Mouse (Mus musculus) forebrain, embryonic 12.5 days (tissue): Measurements from ENCODE around the gene Tma16. TPM values are rescaled to one million over a fixed set of nuclear protein-coding genes. Genes with fewer than 3 reads are reported as not detected.

Experiments
- ATAC-seq: fragments of 200-750 bp; cut with Nextera tagmentation; 2 replicates; pipeline ENCODE4 v1.8.0; 2017; ENCODE audit warnings: moderate TSS enrichment; ENCODE audit not compliant: low FRiP score
- H3K27ac ChIP-seq: fragments of 300-500 bp; sonication (generic); 2 replicates; pipeline ENCODE4 v1.5.1; 2016; ENCODE audit warnings: mild to moderate bottlenecking
- H3K27me3 ChIP-seq: fragments of 300-500 bp; sonication (generic); 2 replicates; pipeline ENCODE4 v1.6.1; 2016; ENCODE audit warnings: mild to moderate bottlenecking
- H3K36me3 ChIP-seq: fragments of 300-500 bp; sonication (generic); replicated peaks from 2 replicates; pipeline ENCODE4 v1.6.1; 2016; ENCODE audit warnings: mild to moderate bottlenecking
- H3K4me1 ChIP-seq: fragments of 300-500 bp; sonication (generic); 2 replicates; pipeline ENCODE4 v1.6.1; 2016
- H3K4me2 ChIP-seq: fragments of 300-500 bp; sonication (generic); 2 replicates; pipeline ENCODE4 v1.6.1; 2016; ENCODE audit warnings: mild to moderate bottlenecking, moderate library complexity
- H3K4me3 ChIP-seq: fragments of 300-500 bp; sonication (generic); replicated peaks from 2 replicates; pipeline ENCODE4 v1.5.1; 2016; ENCODE audit warnings: mild to moderate bottlenecking
- H3K9ac ChIP-seq: fragments of 300-500 bp; sonication (generic); 2 replicates; pipeline ENCODE4 v1.6.1; 2016; ENCODE audit warnings: mild to moderate bottlenecking
- H3K9me3 ChIP-seq: fragments of 300-500 bp; sonication (generic); 2 replicates; pipeline ENCODE4 v1.6.1; 2016
- WGBS: fragments of 180-500 bp; shearing (Covaris S2); methylation state at CpG from one replicate; pipeline ENCODE4 v1.1.7; 2016; 5-methylcytosine and 5-hydroxymethylcytosine counted together
- polyA plus RNA-seq: library from polyadenylated mRNA; unstranded; fragments of >200 nt; fragmentation: Nextera tagmentation; extraction: Ambion mirVana; gene quantifications from 2 replicates; pipeline ENCODE4 v1.2.1, GENCODE M21; 2016

The Tma16 gene
- polyA plus RNA-seq = 14.3 and 15.5 TPM in 2 replicates

DNA sequence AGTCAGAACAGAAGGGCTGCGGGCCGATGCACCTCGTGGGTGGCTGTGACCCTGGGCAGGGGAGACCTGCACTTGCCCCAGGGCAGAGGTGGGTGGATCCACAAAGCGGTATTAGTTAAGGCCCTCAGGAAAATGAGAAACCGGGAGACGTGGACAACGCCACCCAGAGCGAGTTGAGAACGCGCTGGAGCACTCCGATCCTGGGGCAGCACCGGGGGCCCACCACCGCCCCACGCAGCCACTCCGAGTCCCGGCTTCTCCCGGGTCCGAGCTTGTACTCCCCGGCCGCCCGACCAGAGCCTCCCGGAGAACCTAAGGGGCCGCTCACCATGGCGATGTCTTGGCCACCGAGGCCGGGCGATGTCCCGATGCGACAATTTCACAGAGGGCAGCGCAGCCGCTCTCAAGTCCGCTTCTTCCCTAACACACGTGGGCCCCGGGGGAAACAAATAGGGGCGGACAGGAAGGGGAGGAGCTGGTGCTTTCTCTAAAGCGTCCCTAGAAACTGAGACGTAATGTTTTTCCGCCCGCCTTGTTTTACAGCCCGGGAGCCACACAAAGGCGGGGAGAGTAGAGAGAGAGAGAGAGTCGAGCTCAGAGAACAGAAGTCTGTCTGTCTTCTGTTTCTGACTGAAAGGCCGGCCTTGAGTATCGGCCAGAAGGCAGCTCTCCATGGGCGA is at the start of gene Tma16:
Gene Tma16 (minus strand): TSS at position 447 of the 680 bp plus-strand sequence.
- H3K4me1 ChIP-seq = peaks cover 4% of the 10 kb centered on the region; the same call in 1 of the 2 replicates
- H3K27me3 ChIP-seq = no peaks in the 10 kb centered on the region
- peaks cover 18% of the 10 kb centered on the region for H3K36me3 ChIP-seq
- ATAC-seq = peak; percentile 96
- H3K27ac ChIP-seq = peak within 1 kb of the TSS; percentile 77
- peak within 1 kb of the TSS; percentile 77 for H3K9ac ChIP-seq
- WGBS = under 1% methylated on average over 45 of the region's 45 CpGs
- peak within 1 kb of the TSS; percentile 71 for H3K4me2 ChIP-seq
- no peaks in the 10 kb centered on the region for H3K9me3 ChIP-seq
- H3K4me3 ChIP-seq = peak within 1 kb of the TSS; percentile 88

DNA sequence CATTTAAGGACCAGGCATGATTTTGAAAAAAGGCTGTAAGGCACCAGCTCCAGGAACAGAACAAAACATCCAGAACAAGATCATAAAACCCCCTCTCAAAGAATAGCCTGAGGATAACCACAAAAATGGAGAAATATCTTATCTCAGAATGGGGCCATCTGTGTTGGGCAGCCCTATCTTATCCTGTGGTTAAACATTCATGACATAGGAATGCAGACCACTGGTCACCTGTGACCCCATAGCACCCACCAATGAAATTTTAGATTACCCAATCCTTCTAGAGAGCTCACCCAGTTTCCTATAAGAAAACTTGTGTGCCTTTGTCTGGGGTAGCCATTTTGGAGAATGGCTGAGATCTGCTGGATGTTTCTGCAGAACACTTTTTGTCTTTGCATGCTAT is 34.2 kb upstream of the Tma16 start:
- Histone ChIP-seq H3K9ac (no peak overlapping the region), H3K36me3 (no peaks in the 10 kb centered on the region), H3K9me3 (no peaks in the 10 kb centered on the region), H3K27ac (no peak overlapping the region), H3K4me2 (no peak overlapping the region), H3K4me3 (no peak overlapping the region), H3K27me3 (no peaks in the 10 kb centered on the region), H3K4me1 (no peaks in the 10 kb centered on the region)
- no peak for ATAC-seq

DNA sequence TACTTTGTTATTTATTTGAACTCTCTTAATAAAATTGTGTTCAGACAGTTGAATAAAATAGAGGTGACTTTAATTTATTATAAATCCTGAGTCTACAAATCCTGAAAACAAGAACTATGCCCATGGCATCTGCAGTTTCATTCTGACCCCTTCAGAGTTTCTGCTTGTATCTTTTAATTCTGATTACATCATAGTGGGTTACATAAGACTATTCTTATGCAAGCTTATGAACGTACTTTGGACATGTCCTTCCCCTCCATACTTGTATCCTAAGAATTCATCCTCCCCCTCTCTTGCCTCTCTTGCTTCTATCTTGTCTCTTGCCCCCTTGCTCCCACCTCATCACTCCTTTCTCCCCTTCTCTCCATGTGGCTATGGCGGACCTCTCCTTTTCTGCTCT is 32.8 kb upstream of the Tma16 start:
- H3K27me3 ChIP-seq = no peaks in the 10 kb centered on the region
- H3K9ac ChIP-seq = no peak overlapping the region
- no peak overlapping the region for H3K4me2 ChIP-seq
- no peaks in the 10 kb centered on the region for H3K4me1 ChIP-seq
- H3K27ac ChIP-seq = no peak overlapping the region
- no peaks in the 10 kb centered on the region for H3K9me3 ChIP-seq
- 85% methylated on average over 2 of the region's 2 CpGs for WGBS
- no peak for ATAC-seq
- no peak overlapping the region for H3K4me3 ChIP-seq
- H3K36me3 ChIP-seq = no peaks in the 10 kb centered on the region

DNA sequence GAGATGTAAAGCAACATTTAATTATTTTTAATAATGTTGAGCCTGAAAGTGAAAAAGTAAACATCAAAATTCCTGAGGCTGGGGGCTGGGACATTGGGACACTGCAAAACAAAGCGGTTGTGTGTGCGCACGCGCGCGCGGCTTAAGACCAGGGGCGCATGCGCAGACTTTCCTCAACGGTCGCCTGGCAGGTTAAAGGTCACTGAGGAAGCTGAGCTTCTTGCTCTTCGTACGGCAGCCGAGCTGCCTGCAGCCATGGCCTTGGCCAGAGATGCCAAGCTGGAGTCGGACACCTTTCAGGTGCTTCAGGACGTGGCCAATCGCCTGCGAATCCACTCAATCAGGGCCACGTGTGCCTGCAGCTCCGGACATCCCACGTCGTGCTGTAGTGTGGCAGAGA is 25.2 kb upstream of the Tma16 start, which contains the start of gene Tktl2:
Gene Tktl2 (plus strand): TSS at position 220 of the 400 bp plus-strand sequence.
- no peaks in the 10 kb centered on the region for H3K27me3 ChIP-seq
- 94% methylated on average over 22 of the region's 22 CpGs for WGBS
- no peak for ATAC-seq
- H3K4me3 ChIP-seq = no peak within 1 kb of the TSS
- no peak within 1 kb of the TSS for H3K9ac ChIP-seq
- no peak within 1 kb of the TSS for H3K27ac ChIP-seq
- H3K36me3 ChIP-seq = no peaks in the 10 kb centered on the region
- no peaks in the 10 kb centered on the region for H3K4me1 ChIP-seq
- no peaks in the 10 kb centered on the region for H3K9me3 ChIP-seq
- H3K4me2 ChIP-seq = no peak within 1 kb of the TSS

DNA sequence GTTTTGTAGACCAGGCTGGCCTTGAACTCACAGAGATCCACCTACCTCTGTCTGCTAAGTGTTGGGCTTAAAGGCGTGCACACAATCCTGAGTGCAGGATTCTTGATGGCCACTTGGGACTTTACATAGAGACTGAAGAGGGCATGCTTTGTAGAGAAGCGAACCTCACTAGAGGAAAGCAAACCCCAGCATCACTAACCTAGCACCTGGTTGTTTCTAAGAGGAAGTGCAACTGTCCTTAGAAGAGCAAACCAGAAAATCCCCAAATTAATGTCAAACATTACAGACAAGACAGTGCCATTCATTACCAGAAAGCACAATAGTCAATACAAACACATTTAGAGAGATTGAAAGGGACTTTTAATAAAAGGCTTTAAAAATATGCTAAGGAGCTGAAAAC is 17.1 kb upstream of the Tma16 start:
- H3K9me3 ChIP-seq = no peaks in the 10 kb centered on the region
- H3K36me3 ChIP-seq = no peaks in the 10 kb centered on the region
- H3K4me3 ChIP-seq = no peak overlapping the region
- WGBS = 83% methylated on average over 2 of the region's 2 CpGs
- no peaks in the 10 kb centered on the region for H3K27me3 ChIP-seq
- H3K27ac ChIP-seq = no peak overlapping the region
- ATAC-seq = no peak
- H3K4me1 ChIP-seq = no peaks in the 10 kb centered on the region
- H3K4me2 ChIP-seq = no peak overlapping the region
- no peak overlapping the region for H3K9ac ChIP-seq

DNA sequence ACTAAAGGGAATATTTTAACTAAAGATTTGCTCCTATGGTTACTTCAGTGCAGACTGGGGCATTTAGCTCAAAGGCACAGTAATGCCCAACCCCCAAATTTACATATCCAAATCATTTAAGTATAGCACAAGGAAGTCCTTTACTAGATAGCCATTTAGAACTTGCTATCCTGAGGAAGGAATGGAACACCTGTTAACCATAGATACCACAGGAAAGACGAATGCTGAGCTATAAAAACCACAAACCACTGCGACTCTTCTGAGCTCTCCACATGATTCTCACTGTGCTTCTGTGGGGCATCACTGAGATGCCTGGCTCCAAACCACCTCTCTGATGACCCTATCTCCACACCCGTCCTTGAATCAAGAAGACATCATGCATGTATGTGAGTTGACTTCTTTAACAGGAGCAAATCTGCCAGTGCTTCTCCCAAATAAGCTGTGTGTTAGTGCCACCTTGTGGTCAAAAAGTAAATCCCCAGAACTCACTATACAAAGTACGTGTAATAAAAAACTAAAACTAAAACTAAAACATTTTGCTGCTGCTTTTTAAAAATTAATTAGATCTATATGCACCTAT is 10.8 kb upstream of the Tma16 start:
- 32% methylated on average over 4 of the region's 4 CpGs for WGBS

DNA sequence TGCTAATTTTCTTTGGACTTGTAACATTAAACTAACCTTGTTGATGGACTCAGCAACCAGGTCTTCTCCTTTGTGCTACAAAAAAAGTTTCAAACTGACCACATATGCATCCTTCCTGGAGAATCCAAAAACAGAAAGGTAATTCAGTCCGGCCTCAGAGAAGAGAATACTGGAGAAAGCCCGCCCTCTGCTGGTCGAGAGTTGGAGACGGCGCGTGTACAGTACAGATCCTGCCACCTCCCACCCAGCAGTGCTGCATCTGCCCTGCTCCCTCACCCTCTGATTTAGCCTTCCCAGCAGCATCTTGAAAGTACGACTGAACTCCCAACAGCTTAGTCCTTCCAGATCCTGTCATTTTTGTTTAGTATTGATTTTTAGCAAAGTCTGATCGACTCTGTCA is 9.4 kb upstream of the Tma16 start:
- WGBS = 6% methylated on average over 8 of the region's 8 CpGs
- H3K9ac ChIP-seq = no peak overlapping the region

More for the DNA sequence above, 10.8 kb upstream of the Tma16 start:
- Histone ChIP-seq H3K9me3 (no peaks in the 10 kb centered on the region), H3K9ac (no peak overlapping the region), H3K4me3 (no peak overlapping the region), H3K36me3 (no peaks in the 10 kb centered on the region), H3K27me3 (no peaks in the 10 kb centered on the region), H3K4me1 (no peaks in the 10 kb centered on the region), H3K4me2 (no peak overlapping the region), H3K27ac (no peak overlapping the region)
- ATAC-seq = peak; percentile 48; the same call in 1 of the 2 replicates

DNA sequence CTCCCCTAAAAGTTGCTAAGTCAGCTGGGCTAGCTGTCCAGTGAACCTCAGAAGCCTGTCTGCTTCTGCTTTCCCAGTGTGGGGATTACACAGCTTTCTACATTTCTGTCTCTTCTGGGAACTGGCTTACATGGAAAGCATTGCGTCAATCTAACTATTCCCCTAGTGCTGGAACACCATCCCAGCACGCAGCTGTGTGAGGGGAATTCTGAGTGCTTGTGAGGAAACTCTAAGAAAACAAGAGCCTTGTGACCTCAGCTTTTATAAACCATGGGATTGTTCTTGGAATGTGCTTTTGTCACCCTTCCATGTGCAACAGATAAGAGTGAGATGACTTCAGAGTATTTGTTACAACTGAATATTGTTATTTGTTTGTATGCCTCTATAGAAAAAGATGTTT is 8.2 kb upstream of the Tma16 start:
- ATAC-seq = no peak
- no peak overlapping the region for H3K27ac ChIP-seq
- H3K27me3 ChIP-seq = no peaks in the 10 kb centered on the region
- H3K4me1 ChIP-seq = no peaks in the 10 kb centered on the region
- H3K36me3 ChIP-seq = no peaks in the 10 kb centered on the region
- no peak overlapping the region for H3K4me2 ChIP-seq
- H3K9ac ChIP-seq = no peak overlapping the region
- H3K9me3 ChIP-seq = no peaks in the 10 kb centered on the region
- H3K4me3 ChIP-seq = no peak overlapping the region
- 74% methylated on average over 2 of the region's 2 CpGs for WGBS

More for the DNA sequence above, 9.4 kb upstream of the Tma16 start:
- Histone ChIP-seq H3K27me3 (no peaks in the 10 kb centered on the region), H3K9me3 (no peaks in the 10 kb centered on the region), H3K4me1 (no peaks in the 10 kb centered on the region), H3K4me2 (no peak overlapping the region), H3K4me3 (no peak overlapping the region), H3K27ac (no peak overlapping the region), H3K36me3 (no peaks in the 10 kb centered on the region)
- peak; percentile 86 for ATAC-seq

DNA sequence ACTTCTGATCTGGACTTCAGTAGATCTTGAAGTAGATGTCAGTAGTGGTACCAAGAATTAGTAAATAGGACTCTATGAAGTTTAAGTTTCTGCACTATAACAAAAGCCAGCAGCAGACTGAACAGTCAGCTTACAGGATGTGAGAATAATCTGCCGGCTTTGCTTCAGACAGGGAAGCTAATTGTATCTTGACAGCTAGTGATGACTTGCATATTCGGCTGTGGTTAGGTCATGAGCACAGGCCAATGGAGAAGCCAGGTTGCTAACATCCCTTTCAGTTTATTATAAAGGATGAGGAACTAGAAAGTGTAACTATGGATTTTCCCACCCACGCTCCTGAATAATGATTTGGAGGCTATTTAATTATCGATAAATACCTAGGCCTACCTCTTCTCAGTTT is 4.3 kb upstream of the Tma16 start:
- H3K9me3 ChIP-seq = no peaks in the 10 kb centered on the region
- no peaks in the 10 kb centered on the region for H3K27me3 ChIP-seq
- no peak overlapping the region for H3K4me3 ChIP-seq
- 86% methylated on average over 4 of the region's 4 CpGs for WGBS
- H3K4me2 ChIP-seq = no peak overlapping the region
- no peaks in the 10 kb centered on the region for H3K4me1 ChIP-seq
- ATAC-seq = no peak
- H3K27ac ChIP-seq = no peak overlapping the region
- no peaks in the 10 kb centered on the region for H3K36me3 ChIP-seq
- no peak overlapping the region for H3K9ac ChIP-seq

DNA sequence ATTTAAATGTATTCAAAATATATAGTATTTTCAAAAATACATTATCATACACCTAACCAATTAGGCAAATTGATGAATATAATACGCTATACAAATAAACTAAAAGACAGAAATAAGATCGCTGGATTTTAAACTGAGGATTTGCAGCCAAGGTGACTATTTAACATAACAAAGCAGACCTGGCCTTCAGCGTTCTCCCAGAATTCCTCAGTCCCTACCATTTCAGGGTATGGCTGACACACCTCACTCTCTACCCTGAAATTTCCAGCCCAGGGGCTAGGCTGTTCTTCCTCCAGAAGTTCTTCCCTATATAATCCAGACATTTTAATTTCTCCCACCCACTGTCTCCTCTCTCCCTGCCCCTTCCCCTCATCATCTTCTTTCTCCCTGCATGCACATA is 2.2 kb upstream of the Tma16 start:
- no peak for ATAC-seq
- WGBS = 49% methylated on average over 3 of the region's 3 CpGs
- Histone ChIP-seq H3K9ac (no peak overlapping the region), H3K27me3 (no peaks in the 10 kb centered on the region), H3K4me3 (no peak overlapping the region), H3K27ac (no peak overlapping the region), H3K4me2 (no peak overlapping the region), H3K9me3 (no peaks in the 10 kb centered on the region), H3K4me1 (peaks cover 4% of the 10 kb centered on the region; the same call in 1 of the 2 replicates), H3K36me3 (no peaks in the 10 kb centered on the region)

DNA sequence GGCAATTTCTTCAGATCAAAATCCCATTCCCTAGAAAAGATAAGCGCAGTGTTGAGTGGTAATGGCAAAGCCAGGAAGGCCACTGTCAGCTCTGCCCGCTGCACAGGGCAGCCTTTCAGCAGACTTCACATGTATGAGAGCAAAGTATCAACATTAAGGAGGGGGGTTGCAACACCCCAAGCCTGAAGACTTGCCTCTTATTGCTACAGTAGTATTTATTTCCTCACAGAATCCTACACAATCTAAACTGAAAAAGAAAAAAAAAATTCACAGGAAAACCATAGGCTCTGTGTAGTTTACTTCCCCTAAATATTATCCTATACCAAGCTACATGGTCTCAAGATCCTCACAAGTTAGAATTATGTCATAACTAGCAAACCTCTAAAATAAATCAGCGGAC is 9.4 kb downstream of the Tma16 start:
- Histone ChIP-seq H3K27ac (no peak overlapping the region), H3K4me2 (no peak overlapping the region), H3K9ac (no peak overlapping the region), H3K4me1 (no peaks in the 10 kb centered on the region), H3K4me3 (no peak overlapping the region), H3K27me3 (no peaks in the 10 kb centered on the region), H3K9me3 (no peaks in the 10 kb centered on the region), H3K36me3 (peaks cover 50% of the 10 kb centered on the region)
- no peak for ATAC-seq
- WGBS = 95% methylated on average over 3 of the region's 3 CpGs

DNA sequence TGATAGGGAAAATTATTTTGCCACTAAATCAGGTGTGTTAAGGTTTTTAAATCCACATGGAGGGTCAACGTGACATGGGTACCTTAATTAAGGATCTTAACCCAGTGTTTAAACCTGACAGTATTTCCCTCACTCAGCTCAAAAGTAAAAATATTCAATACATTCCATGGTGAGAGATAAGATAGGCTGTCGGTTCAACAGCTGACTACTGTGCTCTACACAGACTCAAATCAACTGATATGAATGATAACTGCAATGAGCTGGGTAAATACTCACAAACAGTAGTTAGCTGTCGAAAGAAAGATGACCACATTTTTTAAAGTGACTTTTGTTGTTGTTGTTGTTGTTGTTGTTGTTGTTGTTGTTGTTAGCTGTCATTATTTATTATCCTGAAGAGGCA is 16.5 kb downstream of the Tma16 start:
- 84% methylated on average over 3 of the region's 3 CpGs for WGBS
- Histone ChIP-seq H3K36me3 (0 out of 2 replicates have a peak, but pooled peaks cover 3% of the 10 kb centered on the region), H3K4me2 (no peak overlapping the region), H3K4me1 (no peaks in the 10 kb centered on the region), H3K4me3 (no peak overlapping the region), H3K9me3 (no peaks in the 10 kb centered on the region), H3K27me3 (no peaks in the 10 kb centered on the region), H3K9ac (no peak overlapping the region), H3K27ac (no peak overlapping the region)
- no peak for ATAC-seq

DNA sequence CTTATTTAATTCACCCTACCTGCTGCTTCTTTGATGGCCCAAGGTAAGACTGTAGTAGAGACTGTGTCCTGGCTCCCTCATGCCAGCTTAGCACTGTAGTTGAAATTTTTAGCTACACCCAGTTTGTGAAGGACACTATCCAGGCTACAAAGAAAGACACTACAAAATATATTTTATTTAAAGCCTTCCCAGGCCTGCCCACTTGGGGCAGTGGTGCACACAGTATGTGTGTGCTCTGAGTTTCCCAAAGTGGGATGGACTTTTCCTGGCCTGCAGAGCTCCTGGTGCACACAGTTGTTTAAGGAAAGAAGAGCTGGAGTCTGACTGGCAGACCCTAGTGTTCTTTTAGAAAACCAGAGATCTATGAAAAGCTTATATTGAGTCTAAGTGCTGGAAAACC is 29.3 kb downstream of the Tma16 start:
- Histone ChIP-seq H3K9ac (no peak overlapping the region), H3K9me3 (no peaks in the 10 kb centered on the region), H3K27me3 (no peaks in the 10 kb centered on the region), H3K36me3 (no peaks in the 10 kb centered on the region), H3K4me1 (no peaks in the 10 kb centered on the region), H3K4me2 (no peak overlapping the region), H3K27ac (no peak overlapping the region), H3K4me3 (no peak overlapping the region)
- ATAC-seq = no peak
